Mouse (Mus musculus) frontal cortex, adult 2 months (tissue): ENCODE results near the gene Srpx. TPM values are rescaled to one million over a fixed set of nuclear protein-coding genes. Genes with fewer than 3 reads are reported as not detected.

Experiments used
- DNase-seq, 2 experiments: peaks; one replicate each; pipeline ENCODE4 v3.0.0; 2022; ENCODE audit warnings: low spot score in 1 of 2; ENCODE audit errors: extremely low spot score in 1 of 2
- polyA plus RNA-seq: library from polyadenylated mRNA; depleted of rRNA; stranded (reverse); fragments of >200 nt; gene quantifications from 2 replicates; pipeline ENCODE4 v1.2.3, GENCODE M21; 2012; rRNA removed

Gene Srpx
- polyA plus RNA-seq, result 1.8 and 2.1 TPM in 2 replicates

GRCm38 (mm10) chrX:10117065-10117719 lies at the start of gene Srpx:
Srpx (minus strand) TSS chrX:10117709.
- no peak for DNase-seq

DNA sequence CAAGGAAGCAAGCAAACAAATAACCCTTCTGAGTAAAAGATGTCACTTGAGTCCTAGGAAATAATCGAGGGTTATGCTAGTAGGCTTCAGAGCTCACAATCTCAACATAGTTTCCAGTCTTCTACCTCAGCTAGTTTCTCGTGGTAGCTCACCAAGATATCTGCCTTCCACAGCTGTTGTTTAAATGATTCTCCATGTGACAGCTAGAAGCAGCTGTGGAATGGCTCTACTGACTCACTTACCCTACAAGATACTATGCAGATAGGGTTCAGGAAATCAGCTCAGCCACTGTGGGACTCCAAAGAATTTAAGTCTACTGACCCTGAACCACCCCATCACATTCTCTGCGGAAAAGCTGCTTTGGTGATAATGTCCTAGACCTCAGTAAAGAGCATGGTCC lies 34.9 kb upstream of the Srpx start:
- no peak for DNase-seq

GRCm38 (mm10) chrX:10115780-10116179 lies 1.7 kb downstream of the Srpx start:
- peak; percentile 9 to 47 for DNase-seq

DNA sequence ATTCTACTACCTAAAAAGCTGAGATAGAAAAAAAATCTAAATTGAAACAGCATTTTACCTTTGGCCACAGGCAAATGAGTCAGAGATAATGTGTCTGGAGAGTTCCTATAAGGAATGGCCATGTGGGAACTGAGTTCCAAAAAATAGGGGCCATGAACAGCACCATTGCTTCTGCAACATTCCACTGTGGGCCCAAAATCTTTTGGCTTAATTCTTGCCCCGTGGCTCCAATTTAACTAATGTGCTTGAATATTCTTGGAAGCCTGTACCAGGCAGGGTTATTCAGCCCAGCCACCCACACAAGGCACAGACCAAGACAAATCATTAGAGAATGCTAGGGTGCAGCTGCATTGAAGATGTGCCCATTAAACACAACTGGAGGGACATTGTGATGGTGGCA lies 6.8 kb downstream of the Srpx start:
- no peak for DNase-seq

DNA sequence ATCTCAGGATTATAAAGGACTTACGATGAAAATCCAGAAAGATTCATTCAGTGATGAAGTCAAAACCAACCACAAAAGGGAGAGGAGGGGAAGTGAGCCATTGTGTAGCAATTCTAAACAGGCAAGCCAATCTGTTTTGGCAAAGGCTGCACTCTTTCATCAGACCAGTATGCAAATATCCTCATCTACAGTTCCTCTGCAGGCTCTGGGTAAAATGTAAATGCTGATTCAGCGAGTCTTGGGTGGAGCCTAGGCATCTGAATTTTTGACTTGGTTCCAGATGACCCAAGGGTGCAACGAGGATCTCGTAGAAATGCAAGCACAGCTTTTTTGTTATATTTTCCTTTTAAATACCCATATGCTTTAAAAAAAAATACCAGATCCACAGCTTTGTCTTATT lies 9.0 kb downstream of the Srpx start:
- DNase-seq, result no peak

DNA sequence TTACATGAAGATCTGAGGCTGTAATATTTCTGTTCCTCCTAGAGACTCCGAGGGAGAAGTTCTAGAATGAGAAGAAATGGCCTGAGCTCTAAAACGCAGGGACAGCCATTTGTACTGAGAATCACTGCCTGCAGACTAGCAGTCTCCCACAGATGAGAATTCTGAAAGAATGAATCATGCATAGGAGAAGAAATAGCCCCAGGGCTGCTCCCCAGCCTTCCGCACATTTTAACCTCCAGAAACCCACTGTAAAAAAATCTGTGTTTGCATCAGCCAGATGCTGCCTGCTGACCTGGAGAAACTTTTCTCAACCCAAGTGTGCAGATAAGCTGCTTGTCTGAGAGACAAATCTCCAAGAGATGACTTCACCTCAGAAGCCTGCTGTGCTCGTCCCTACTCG lies 12.0 kb downstream of the Srpx start:
- no peak for DNase-seq

GRCm38 (mm10) chrX:10102739-10103138 lies 14.8 kb downstream of the Srpx start:
- DNase-seq, result no peak

DNA sequence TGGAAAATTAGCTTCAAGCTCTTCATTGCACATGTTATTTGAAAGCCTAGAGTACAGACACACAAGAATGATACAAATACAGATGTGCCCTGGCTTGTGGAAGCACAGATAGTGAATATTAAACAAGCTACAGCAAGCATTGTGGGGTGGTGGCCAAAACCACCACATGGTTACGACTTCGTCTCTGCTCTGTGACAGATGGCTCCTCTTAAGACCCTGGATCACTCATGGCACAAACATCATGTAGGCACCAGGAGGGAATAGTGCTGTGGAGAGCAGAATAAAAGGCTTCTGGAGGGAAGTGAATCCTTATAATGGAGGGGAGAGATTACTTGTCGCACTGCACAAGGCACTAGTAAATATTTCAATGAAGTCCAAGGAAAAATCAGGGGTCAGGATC lies 21.7 kb downstream of the Srpx start:
- no peak for DNase-seq

DNA sequence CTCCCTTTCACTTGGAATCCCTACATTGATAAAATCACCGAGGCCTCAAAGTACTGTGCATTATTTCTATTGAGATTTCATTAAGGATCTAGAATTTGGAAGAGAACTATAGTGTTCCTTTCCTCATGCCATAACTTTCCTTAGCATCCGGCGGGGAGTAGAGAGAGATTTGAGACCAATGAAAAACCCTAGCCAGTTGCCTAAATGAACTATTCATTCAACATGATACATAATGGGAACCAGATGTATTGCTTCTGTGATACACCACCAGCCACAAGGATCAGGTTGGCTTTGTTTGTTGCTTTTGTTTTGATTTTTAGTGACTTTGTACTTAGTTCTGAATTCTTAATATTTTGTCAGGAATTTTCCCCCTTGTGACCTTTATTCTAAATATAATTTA lies 37.1 kb downstream of the Srpx start:
- DNase-seq, result no peak

DNA sequence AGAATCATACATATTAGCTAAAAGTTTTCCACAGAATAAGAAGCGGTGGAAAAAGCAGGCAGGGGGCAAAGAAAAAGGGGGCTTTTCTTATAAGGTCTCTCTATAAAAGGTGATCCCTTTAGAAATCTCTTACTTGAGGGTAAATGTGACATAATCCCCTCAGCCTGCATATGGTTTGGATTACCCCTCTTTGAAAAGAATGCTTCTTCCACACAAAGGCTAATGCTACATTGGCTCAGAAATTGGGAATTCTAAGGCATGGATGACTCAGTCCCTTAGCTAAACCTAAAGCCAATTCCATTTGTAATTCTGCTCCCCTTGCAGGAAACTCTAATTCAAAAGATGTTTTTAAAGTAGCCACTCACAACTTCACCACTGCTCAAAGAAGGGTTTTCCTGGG lies 37.5 kb downstream of the Srpx start:
- DNase-seq, result no peak

- DNase-seq, result peak in 1 of 2 experiments; percentile 10
These were observed 43.5 kb downstream of the Srpx start for GRCm38 (mm10) chrX:10073966-10074365.

- DNase-seq, result no peak
These were observed 46.0 kb downstream of the Srpx start for GRCm38 (mm10) chrX:10071529-10071928.

GRCm38 (mm10) chrX:10070689-10071088 lies 46.8 kb downstream of the Srpx start:
- peak; percentile 2 to 62 for DNase-seq

- no peak for DNase-seq
These were observed 48.1 kb downstream of the Srpx start for GRCm38 (mm10) chrX:10069405-10069804.

GRCm38 (mm10) chrX:10063781-10064180 lies 53.7 kb downstream of the Srpx start:
- peak in 1 of 2 experiments; percentile 4 for DNase-seq

- DNase-seq, result no peak
These were observed 54.1 kb downstream of the Srpx start for GRCm38 (mm10) chrX:10063361-10063760.

GRCm38 (mm10) chrX:10062201-10062600 lies 55.3 kb downstream of the Srpx start:
- DNase-seq, result no peak

- peak in 1 of 2 experiments; percentile 5 for DNase-seq
These were observed 82.8 kb downstream of the Srpx start for GRCm38 (mm10) chrX:10034666-10035065.

DNA sequence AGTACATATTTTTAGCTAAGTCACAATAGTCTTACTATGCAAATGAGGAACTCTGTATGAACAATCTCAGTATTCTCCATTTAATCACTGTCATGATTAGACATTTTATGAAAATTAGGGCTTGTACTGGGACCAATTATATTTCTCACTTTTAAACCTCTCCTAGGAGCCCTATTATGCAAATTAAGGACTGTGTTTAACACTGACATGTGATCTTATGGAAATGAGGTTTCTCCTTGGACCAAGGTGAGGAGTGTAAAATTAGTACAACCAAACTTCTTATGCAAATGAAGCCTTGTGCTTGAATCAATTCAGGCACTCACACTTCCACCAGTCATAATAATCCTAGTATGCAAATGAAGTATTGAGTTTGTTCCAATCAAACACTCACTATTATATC lies 107.3 kb downstream of the Srpx start:
- DNase-seq, result no peak

DNA sequence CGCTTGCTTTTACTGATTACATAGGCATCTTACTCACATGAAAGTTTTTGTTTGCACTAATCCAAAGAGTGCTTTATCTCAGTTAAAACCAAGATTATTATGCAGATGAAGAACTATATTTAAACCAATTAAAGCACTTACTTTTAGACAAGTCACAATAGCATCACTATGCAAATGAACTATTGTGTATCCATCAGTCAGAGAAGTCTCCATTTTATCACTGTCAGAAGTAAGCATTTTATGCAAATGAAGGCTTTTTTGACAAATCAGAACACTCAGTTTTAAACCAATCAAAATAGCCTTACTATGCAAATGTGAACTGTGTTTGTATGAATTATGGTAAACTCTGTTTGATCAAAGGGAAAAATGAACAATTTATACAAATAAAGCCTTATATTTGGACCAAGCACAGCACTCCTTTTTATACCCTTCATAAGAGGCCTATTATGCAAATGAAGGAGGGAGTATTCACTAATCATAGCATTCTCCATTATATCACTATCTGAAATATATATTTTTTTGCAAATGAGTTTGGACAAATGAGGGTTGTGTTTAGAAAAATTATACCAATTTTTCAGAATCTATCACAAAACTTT lies 109.7 kb downstream of the Srpx start:
- no peak for DNase-seq

DNA sequence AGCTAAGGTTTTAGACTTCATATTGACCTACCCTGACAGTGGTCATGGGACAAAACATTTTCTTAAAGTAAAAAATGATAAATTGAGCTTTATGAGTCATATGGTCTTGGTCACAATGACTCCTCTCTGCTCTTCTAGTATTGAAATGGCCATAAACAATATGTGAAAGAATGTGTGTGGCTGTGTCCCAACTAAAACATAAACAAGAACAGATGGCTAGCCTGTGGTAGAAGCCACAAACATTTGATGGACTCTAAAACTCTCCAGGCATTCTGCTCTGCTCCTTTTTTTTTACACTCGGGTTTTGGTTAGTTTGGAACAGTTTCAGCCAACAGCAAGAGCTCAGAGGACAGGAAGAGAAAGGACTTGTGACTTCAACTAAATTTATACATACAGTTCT lies 111.6 kb downstream of the Srpx start:
- no peak for DNase-seq

GRCm38 (mm10) chrX:10000718-10001117 lies 116.8 kb downstream of the Srpx start:
- no peak for DNase-seq
